Mouse (Mus musculus) ovary, adult 18-20 months (tissue): ENCODE data around the gene Eras.
"Not testable (repeated sequence)": the region's sequence is repeated elsewhere in the genome, so short reads cannot be mapped to it uniquely, and the experiment has no call there.

ENCODE experiments used
- DNase-seq: peaks from one replicate; pipeline ENCODE4 v3.0.0; 2022; ENCODE audit warnings: low spot score, mixed read lengths

The Eras gene

GRCm38 (mm10) chrX:7928270-7928790 is at the start of gene Eras:
TSS of gene Eras (minus strand) at chrX:7928607.
- no peak for DNase-seq

GRCm38 (mm10) chrX:7977892-7978291 is 49.5 kb upstream of the Eras start, which contains the start of gene Gata1:
TSS of gene Gata1 (minus strand) at chrX:7978071.
- no peak for DNase-seq

DNA sequence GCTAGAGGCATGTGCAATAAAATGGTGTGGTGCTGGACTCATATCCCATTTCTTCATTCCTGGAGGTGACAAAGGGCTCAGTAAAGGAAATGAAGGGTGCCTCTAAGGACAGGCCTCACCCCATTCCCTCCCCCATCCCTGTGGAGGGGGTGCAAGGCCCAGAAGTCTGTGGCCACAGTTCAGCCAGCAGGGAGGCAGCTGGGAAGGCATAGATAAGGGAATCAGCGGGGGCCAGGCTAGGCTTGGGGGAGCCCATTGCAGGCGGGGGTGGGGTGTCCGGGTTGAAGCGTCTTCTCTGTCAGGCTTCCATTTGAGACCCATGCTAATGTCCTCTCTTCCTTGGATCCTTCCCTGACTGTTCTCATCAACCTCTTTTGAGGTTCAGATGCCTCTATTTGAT is 42.9 kb upstream of the Eras start:
- DNase-seq, result no peak

- no peak for DNase-seq
Observed at GRCm38 (mm10) chrX:7968899-7969298, 40.5 kb upstream of the Eras start.

GRCm38 (mm10) chrX:7968226-7968625 is 39.8 kb upstream of the Eras start:
- no peak for DNase-seq

DNA sequence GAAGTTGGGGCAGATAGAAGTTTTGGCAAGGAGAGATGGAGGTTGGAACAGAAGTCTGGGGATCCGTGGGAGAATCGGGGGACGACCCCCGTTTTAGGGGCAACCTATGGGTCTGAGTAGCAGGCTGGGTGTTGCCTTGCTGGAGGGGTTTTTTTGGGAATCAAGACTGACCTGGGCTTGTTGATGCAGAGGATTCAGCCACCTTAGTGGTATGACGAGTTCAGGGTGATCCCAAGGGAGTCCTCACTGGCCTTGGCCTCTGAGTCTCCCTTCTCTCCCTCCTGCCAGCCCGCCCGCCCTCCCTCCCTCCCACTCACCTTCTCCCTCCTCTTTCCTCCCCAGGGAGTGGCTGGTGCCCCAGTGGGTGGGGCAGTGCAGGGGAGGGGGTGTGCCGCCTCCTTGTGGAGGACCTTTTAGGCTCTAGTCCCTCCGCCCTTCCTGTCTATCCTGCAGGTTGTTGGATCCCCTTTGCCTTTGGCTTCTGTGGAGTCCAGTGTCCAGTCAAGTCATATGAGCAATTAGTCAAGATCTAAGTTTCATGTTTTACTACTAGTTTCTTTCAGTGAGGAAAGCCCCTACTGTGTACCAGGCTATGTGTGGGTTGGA is 39.3 kb upstream of the Eras start:
- no peak for DNase-seq

DNA sequence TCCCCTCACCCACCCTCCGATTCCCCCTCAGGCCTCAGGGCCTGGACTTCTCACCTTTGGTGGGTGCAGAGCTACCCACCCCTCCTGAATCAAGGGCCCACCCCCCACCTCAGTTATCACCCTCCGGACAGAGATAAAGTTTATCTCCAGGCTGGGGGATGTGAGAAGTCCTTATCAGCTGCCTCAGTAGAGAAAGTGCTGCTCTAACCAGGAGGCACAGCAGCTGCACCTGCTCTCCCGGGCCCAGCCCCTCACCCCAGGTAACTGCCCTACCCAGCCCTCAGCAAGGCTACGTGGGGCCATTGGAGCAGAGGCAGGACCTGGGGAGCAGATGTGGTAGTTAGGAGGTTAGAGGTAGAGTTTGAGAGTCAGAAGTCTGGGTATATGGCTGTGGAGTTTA is 37.8 kb upstream of the Eras start:
- no peak for DNase-seq

DNA sequence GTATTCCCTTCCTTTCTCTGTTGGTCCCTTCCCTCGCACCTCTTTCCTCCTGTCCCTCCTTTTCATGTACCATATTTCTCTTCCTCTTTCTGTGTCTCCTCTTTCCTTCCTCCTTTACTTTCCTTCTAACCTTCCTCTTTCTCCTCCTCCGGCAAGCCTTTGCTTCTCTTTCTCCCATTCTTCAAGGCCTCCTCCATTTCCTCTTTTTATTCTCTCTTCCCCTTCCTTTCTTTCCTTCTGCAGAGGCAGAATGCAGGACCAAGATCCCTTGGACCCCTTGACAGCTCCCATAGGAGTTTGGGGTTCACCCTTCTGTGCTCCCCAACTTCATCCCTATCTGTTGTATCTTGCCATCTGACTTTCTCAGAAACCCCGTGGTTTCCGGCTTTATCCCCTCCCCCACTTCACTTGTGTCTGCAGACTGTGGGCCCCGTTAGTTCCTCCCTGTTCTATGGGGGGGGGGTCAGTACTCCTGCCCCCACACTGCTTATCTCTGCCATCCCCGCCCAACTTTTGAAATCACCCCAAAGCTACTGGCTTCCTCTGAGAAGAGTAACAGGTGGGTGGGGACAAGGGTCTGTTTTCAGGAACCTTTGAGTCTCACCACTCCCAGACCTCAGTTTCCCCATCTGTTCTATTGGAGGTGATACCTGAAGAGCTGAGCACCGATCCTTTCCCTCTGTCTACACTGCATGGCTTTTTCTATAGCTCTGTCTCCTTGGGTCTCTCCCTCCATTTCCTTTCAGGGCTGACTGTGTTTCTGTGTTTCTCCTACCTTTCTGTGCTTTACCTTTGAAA is 35.6 kb upstream of the Eras start:
- no peak for DNase-seq

DNA sequence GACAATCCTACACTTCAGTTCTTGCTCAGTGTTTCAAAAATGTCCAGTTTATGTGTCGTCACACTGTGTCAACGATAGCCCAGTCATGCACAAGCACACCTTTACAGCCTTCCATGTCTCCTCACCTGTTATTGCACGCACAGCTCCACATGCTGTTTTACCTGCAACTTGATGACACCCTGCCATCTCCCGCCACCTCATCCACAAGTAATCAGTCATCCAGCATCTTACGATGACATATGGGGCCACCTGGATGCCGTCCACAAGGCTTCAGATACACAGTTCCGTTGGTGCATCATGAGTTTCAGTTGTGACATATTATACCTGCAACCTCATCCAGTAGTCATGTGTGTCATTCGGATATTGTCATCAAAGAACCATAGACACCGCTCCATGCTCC is 30.5 kb upstream of the Eras start:
- DNase-seq, result no peak

- peak; percentile 23 for DNase-seq
Observed at GRCm38 (mm10) chrX:7950091-7950490, 21.7 kb upstream of the Eras start.

- peak; percentile 94 for DNase-seq
Observed at GRCm38 (mm10) chrX:7947900-7948492, 19.6 kb upstream of the Eras start.

DNA sequence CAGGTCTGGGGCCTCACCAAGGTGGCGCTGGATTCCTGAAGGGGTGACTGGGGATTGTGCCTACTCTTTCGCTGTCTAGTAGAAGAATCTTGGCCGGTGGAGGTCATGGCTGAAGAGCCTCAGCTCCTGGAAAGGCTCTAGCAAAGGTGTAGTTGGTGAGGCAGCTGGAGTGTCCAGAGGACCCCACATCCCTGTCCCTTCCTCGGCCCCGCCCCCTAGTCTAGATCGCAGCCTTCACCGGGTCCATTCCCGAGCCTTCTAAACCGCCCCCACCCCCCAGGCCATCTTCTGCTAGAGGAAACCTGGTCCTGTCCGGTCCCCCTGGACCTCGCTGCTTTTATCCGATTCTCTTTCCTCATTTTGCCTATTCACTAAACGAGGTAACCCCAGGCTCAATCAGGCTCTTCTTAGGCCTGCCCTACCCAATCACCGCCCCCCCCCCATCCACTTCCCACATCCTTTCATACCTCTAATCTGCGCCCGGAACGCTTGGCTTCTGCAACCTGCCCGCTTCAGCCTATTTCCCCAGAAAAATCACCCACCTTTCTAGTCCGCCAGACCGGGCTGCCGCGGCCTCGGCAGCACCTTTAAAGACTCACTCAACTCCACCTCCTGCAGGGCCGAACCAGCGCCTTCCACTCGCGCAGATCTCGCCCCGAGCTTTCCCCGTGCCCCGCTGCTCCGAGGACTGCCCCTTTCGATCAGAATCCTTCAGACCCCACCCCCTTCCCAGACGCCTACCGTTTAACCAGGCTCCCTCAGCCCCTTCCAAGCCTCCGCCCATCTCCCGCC is 18.9 kb upstream of the Eras start, which contains the start of gene Hdac6:
TSS of gene Hdac6 (minus strand) at position 782 of the 792 bp plus-strand sequence.
- no peak for DNase-seq

DNA sequence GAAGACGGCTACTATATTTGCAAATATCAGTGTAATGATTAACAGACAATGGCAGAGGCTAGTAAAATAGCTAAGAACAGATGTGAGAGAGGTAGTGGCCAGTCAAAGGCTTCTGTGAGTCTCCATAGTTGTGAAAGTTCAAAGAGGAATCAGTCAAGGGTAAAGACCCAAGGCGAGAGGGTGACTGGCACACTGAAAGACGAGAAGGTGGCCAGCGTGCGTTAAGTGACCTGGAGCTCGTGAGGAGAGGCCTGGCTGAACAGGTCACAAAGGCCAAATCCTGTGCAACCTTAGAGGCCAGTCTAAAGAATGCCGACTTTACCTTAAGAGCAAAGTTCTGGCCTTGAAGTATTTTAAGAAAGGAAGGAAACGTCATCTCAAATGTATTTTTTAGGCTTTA is 17.2 kb upstream of the Eras start:
- no peak for DNase-seq

GRCm38 (mm10) chrX:7937667-7938066 is 9.3 kb upstream of the Eras start:
- no peak for DNase-seq

GRCm38 (mm10) chrX:7936874-7937273 is 8.5 kb upstream of the Eras start:
- no peak for DNase-seq

DNA sequence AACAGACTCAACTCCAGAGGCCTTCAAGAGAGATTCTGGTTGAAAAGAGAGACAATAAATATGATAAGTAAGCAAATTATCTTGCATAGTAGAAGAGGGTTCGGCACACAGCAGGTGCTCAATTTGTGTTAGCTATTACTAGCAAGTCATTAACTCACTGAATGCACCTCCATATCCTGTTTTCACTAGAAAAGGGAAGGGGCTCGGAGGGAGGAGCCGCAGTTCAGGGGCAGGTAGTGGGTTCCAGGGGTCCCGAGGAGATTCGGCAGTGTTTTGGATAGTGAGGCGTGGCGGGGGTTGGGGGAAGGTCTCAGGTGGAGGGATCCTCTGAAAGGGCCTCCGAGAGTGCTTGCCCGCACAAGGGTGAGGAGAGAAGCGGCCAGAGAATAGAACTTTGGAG is 1.3 kb downstream of the Eras start:
- DNase-seq, result no peak

DNA sequence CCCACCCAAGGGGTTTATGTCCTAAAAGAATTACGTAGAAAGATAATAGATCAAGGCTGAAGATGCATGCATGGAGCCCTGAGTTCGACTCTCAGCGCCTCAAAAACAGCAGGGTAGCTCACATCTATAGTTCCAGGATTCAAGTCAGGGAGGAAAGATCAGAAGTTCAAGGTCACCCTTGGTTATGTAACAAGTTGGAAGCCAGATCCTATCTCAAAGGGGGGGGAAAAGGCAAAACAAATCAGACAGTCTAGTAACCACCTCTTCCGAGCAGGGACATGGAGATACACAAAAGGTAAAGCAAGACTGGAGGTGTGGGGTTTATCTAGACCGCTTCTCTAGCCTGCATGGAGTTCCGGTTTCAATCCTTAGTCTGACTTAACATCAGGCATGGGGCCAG is 2.1 kb downstream of the Eras start:
- no peak for DNase-seq

DNA sequence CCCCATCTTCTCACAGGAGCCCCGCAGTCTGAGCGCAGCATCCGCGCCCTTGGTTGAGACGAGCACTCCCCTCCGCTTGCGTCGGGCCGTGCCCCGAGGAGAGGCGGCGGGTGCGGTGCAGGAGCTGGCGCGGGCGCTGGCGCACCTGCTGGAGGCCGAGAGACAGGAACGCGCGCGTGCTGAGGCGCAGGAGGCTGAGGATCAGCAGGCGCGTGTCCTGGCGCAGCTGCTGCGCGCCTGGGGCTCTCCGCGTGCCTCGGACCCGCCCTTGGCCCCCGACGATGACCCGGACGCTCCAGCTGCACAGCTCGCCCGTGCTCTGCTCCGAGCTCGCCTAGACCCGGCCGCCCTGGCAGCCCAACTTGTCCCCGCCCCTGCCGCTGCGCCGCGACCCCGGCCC is 6.4 kb downstream of the Eras start:
- no peak for DNase-seq

GRCm38 (mm10) chrX:7919601-7920383 is 8.6 kb downstream of the Eras start, which contains the start of gene Pcsk1n:
TSS of gene Pcsk1n (plus strand) at chrX:7919822.
- DNase-seq, result no peak

- not testable (repeated sequence) for DNase-seq
Observed at GRCm38 (mm10) chrX:7917960-7918359, 10.4 kb downstream of the Eras start.

- not testable (repeated sequence) for DNase-seq
Observed at GRCm38 (mm10) chrX:7915669-7916068, 12.7 kb downstream of the Eras start.
